ENCODE assay signal across 8 mouse cellular contexts in the genomic region with DNA sequence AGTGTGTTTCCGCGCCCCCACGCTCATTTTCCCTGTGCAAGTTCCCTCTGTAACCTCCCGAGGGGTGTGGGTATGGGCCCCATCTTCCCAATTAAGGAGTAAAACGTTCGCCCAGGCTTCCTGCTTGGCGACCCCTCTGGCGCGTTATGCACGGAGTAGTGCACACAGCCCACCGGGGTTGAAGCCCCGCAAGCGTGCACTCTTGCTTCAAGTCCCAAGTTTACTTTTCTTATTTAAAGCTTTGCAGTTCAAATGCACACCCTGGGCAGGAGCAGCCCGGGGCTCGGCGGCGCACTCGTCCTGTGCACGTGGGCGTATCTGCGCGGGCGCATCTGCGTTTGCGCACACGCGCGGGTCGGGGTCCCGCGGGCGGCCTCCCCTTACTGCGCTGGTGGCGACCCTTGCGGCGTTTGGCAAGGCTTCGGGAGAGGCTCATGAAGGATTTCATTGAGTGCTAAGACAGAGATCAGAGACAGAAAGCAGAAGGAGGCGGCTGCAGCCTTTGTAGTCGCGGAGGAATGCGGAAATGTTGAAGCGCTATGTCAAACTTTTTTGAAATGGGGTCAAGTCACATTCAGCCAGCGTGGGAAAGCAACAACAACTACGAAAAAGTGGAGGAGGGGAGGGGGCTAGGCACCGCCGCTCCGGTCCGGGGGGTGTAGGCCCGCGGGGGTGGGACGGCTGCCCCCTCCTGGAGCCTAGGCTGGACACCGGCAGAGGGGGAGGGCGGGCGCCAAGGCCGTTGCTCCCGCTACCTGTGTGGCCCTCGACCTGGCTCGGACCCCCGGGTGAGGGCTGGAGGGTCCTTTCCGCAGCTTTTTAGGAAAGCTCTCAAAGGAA. TPM values are rescaled to one million over a fixed set of nuclear protein-coding genes. Genes with fewer than 3 reads are reported as not detected.
DNase-seq lines count a peak whose midpoint lies in the region; ATAC-seq and TF ChIP-seq lines count a peak whose summit lies in the region.

No protein-coding gene starts in this region.

- no peak for TF ChIP-seq CTCF in ES-Bruce4 (IDR thresholded peaks at IDR 0.05; ENCODE audit: low read depth, low read length)
- TF ChIP-seq CTCF in bone marrow, adult 2 months (IDR thresholded peaks at IDR 0.05; ENCODE audit: control insufficient read depth, insufficient read depth, low read length), result no peak
- no peak for TF ChIP-seq CTCF in small intestine, adult 2 months (IDR thresholded peaks at IDR 0.05; ENCODE audit: extremely low read depth, insufficient read length, insufficient replicate concordance, low read depth, low read length)

- no peaks in the 10 kb centered on the region for H3K9me3 ChIP-seq in ES-Bruce4 (replicated peaks; ENCODE audit: control insufficient read depth, insufficient read depth, low read length, poor library complexity, severe bottlenecking)
- H3K9me3 ChIP-seq in hindbrain, embryonic 14.5 days (ENCODE audit: control insufficient read depth, low read length), result no peaks in the 10 kb centered on the region
- H3K9me3 ChIP-seq in midbrain, embryonic 10.5 days (replicated peaks), result 0 out of 2 replicates have a peak, but pooled peaks cover 3% of the 10 kb centered on the region

- no peaks in the 10 kb centered on the region for H3K36me3 ChIP-seq in ES-Bruce4 (ENCODE audit: control insufficient read depth, insufficient read depth, low read length, poor library complexity, severe bottlenecking)
- H3K36me3 ChIP-seq in hindbrain, embryonic 14.5 days (replicated peaks; ENCODE audit: control insufficient read depth, insufficient read depth), result no peaks in the 10 kb centered on the region
- H3K36me3 ChIP-seq in midbrain, embryonic 10.5 days, result peaks cover 4% of the 10 kb centered on the region; the same call in 1 of the 2 replicates
- H3K36me3 ChIP-seq in small intestine, adult 2 months (ENCODE audit: control insufficient read depth, insufficient read depth, low read length), result no peaks in the 10 kb centered on the region; the same call in 1 of the 2 replicates

- peak; percentile 61 for DNase-seq in forelimb bud, embryonic 11.5 days (ENCODE audit: low read depth, low spot score)
- no peak for DNase-seq in hindbrain, embryonic 14.5 days (ENCODE audit: low spot score)
- peak; percentile 33 for DNase-seq in left cerebral cortex, postnatal 4 days
- DNase-seq in midbrain, embryonic 10.5 days (ENCODE audit: low spot score), result peak; percentile 77

- WGBS in bone marrow, adult 2 months, result under 1% methylated on average over 60 of the region's 60 CpGs
- under 1% methylated on average over 60 of the region's 60 CpGs for WGBS in hindbrain, embryonic 14.5 days
- under 1% methylated on average over 60 of the region's 60 CpGs for WGBS in midbrain, embryonic 10.5 days
- WGBS in small intestine, adult 2 months, result under 1% methylated on average over 60 of the region's 60 CpGs

- ATAC-seq in hindbrain, embryonic 14.5 days (ENCODE audit: low FRiP score), result peak; percentile 36
- ATAC-seq in megakaryocyte-erythroid progenitor cell, adult 5-6 weeks (replicated peaks; ENCODE audit: low FRiP score, low TSS enrichment, poor library complexity, severe bottlenecking), result no peak

- no peaks in the 10 kb centered on the region for H3K4me1 ChIP-seq in ES-Bruce4 (ENCODE audit: control insufficient read depth, insufficient read depth, low read length)
- no peaks in the 10 kb centered on the region for H3K4me1 ChIP-seq in bone marrow, adult 2 months (ENCODE audit: control insufficient read depth, insufficient read depth, low read length)
- H3K4me1 ChIP-seq in hindbrain, embryonic 14.5 days (replicated peaks; ENCODE audit: control insufficient read depth, insufficient read depth, low read length), result peaks cover 13% of the 10 kb centered on the region; the same call in 1 of the 2 replicates
- H3K4me1 ChIP-seq in midbrain, embryonic 10.5 days, result peaks cover 37% of the 10 kb centered on the region
- peaks cover 2% of the 10 kb centered on the region for H3K4me1 ChIP-seq in small intestine, adult 2 months (ENCODE audit: control insufficient read depth, insufficient read depth, insufficient read length, low read length)

- peak overlapping the region; percentile 95 for H3K4me3 ChIP-seq in ES-Bruce4 (ENCODE audit: low read depth, low read length)
- H3K4me3 ChIP-seq in bone marrow, adult 2 months (replicated peaks; ENCODE audit: control insufficient read depth, low read depth, low read length), result peak overlapping the region; percentile 93
- H3K4me3 ChIP-seq in hindbrain, embryonic 14.5 days (replicated peaks; ENCODE audit: low read length), result peak overlapping the region; percentile 50
- peak overlapping the region; percentile 79 for H3K4me3 ChIP-seq in midbrain, embryonic 10.5 days
- H3K4me3 ChIP-seq in small intestine, adult 2 months (ENCODE audit: low read depth, low read length), result peak overlapping the region; percentile 71

- no peaks in the 10 kb centered on the region; the same call in 1 of the 2 replicates for H3K27me3 ChIP-seq in ES-Bruce4 (ENCODE audit: control insufficient read depth, insufficient read depth, low read length, poor library complexity, severe bottlenecking)
- peaks cover 28% of the 10 kb centered on the region for H3K27me3 ChIP-seq in hindbrain, embryonic 14.5 days (ENCODE audit: control insufficient read depth, insufficient read depth, low read length)
- H3K27me3 ChIP-seq in midbrain, embryonic 10.5 days (ENCODE audit: low read depth, poor library complexity, severe bottlenecking), result peaks cover 31% of the 10 kb centered on the region
- H3K27me3 ChIP-seq in small intestine, adult 2 months (ENCODE audit: control insufficient read depth, insufficient read depth, low read length), result no peaks in the 10 kb centered on the region

- peak overlapping the region; percentile 44 for H3K27ac ChIP-seq in ES-Bruce4 (ENCODE audit: insufficient read depth, low read length)
- peak overlapping the region; percentile 78 for H3K27ac ChIP-seq in bone marrow, adult 2 months (ENCODE audit: control insufficient read depth, insufficient read depth, low read depth, low read length, poor library complexity)
- H3K27ac ChIP-seq in hindbrain, embryonic 14.5 days, result no peak overlapping the region; the same call in 1 of the 2 replicates
- peak overlapping the region; percentile 88 for H3K27ac ChIP-seq in midbrain, embryonic 10.5 days (replicated peaks)
- peak overlapping the region; percentile 81 for H3K27ac ChIP-seq in small intestine, adult 2 months (ENCODE audit: insufficient read depth, low read depth, low read length)

- TF ChIP-seq EP300 in ES-Bruce4 (IDR thresholded peaks at IDR 0.05; ENCODE audit: insufficient read depth, low read depth, low read length), result no peak

- peak overlapping the region; percentile 98 for H3K9ac ChIP-seq in ES-Bruce4 (ENCODE audit: low read depth, poor library complexity, severe bottlenecking)
- H3K9ac ChIP-seq in hindbrain, embryonic 14.5 days, result peak overlapping the region; percentile 60; the same call in 1 of the 2 replicates

- intact Hi-C loops in left cerebral cortex, postnatal 4 days (cut with DNase I), result loop anchor here (2.0 to 5.0 kb wide), 2 partner anchors 169 to 190 kb away; no protein-coding TSS in a partner anchor

- no peak for TF ChIP-seq POLR2A in ES-Bruce4 (IDR thresholded peaks at IDR 0.05; ENCODE audit: insufficient read depth, low read length)
- TF ChIP-seq POLR2A in bone marrow, adult 2 months (IDR thresholded peaks at IDR 0.05; ENCODE audit: borderline replicate concordance, control insufficient read depth, low read depth, low read length), result no peak
- no peak for TF ChIP-seq POLR2A in small intestine, adult 2 months (IDR thresholded peaks at IDR 0.05; ENCODE audit: low read depth, low read length)

- H3K4me2 ChIP-seq in hindbrain, embryonic 14.5 days (replicated peaks), result peak overlapping the region; percentile 94

RNA-seq across cellular contexts. Expression of a gene that starts 0.9 kb away (rescaled TPM):
- polyA plus RNA-seq in ES-Bruce4 (2011; ENCODE audit: insufficient read depth, insufficient read length, low read depth, missing spikeins), result 26.7 and 29.0 TPM in 2 replicates
- 10.8 and 31.0 TPM in 2 replicates for polyA plus RNA-seq in bone marrow, adult 2 months (2011; ENCODE audit: insufficient read depth, insufficient read length, low replicate concordance, missing spikeins)
- 11.8 and 14.8 TPM in 2 replicates for polyA plus RNA-seq in hindbrain, embryonic 14.5 days (2014; fragmentation: Nextera tagmentation; extraction: Ambion mirVana)
- total RNA-seq in left cerebral cortex, postnatal 4 days (2021), result 10 to 100 TPM; 15.6 to 16.4 TPM
- polyA plus RNA-seq in midbrain, embryonic 10.5 days (2016; fragmentation: Nextera tagmentation; extraction: Ambion mirVana), result 16.5 and 21.6 TPM in 2 replicates
- polyA plus RNA-seq in small intestine, adult 2 months (2012; rRNA removed), result 3.6 and 7.7 TPM in 2 replicates
- total RNA-seq in megakaryocyte-erythroid progenitor cell, adult 5-6 weeks (2014; fragmentation: Nextera tagmentation), result 200 and 232 TPM in 2 replicates
- total RNA-seq in megakaryocyte-erythroid progenitor cell, adult 5-6 weeks (2017), result 179 and 188 TPM in 2 replicates
